Mouse (Mus musculus): Measurements from ENCODE around the gene Casc1. TPM values are rescaled to one million over a fixed set of nuclear protein-coding genes. Genes with fewer than 3 reads are reported as not detected.
A peak's percentile ranks its signal among the peaks of the same experiment; 100 is the strongest.

Casc1 gene
- total and polyA plus RNA-seq, 3 experiments: 0.15 to 0.22 TPM; not detected in 1

DNA sequence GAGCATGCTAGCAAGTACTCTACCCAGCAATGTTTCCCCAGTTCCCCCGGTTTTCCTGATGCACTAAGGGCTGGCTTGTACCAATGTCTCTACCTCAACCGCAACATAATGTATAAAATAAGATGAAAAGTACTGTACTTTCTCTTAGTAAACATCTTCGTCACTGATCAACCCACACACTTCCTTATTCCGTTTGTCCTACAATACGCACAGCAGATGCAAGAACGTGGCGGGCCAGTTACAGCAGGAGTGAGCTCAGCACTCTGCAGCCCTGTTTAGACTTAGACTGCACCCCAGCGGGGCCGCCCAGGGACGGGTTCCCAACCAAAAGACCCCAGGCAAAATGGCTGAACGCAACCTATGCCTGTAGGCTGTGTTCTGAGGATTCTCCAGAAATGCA lies 17.4 kb downstream of the Casc1 start (continued):
- peak; percentile 17; the same call in 1 of the 2 replicates for TF ChIP-seq NELFE (IDR thresholded peaks at IDR 0.05; ENCODE audit: low read depth, low read length)
- no peak for TF ChIP-seq MAFK (IDR thresholded peaks at IDR 0.05; ENCODE audit: borderline replicate concordance, low read depth, low read length)
- TF ChIP-seq UBTF (IDR thresholded peaks at IDR 0.05; ENCODE audit: borderline replicate concordance, insufficient read depth, low read depth, low read length): no peak
- TF ChIP-seq MYC (IDR thresholded peaks at IDR 0.05; ENCODE audit: low read depth, low read length): peak; percentile 45; the same call in 1 of the 2 replicates
- TF ChIP-seq MXI1 (IDR thresholded peaks at IDR 0.05; ENCODE audit: low read depth, low read length): 0 out of 2 replicates have a peak, but pooled peaks have one; percentile 48
- TF ChIP-seq RAD21 (IDR thresholded peaks at IDR 0.05; ENCODE audit: low read depth, low read length): no peak
- no peak for TF ChIP-seq ETS1 (IDR thresholded peaks at IDR 0.05; ENCODE audit: low read depth, low read length)
- TF ChIP-seq ZMIZ1 (IDR thresholded peaks at IDR 0.05; ENCODE audit: low read depth, low read length): no peak
- TF ChIP-seq TBP (IDR thresholded peaks at IDR 0.05; ENCODE audit: low read depth, low read length): peak; percentile 82
- no peak for TF ChIP-seq JUND (IDR thresholded peaks at IDR 0.05; ENCODE audit: low read depth, low read length)
- no peak for TF ChIP-seq ZNF384 (IDR thresholded peaks at IDR 0.05; ENCODE audit: low read depth, low read length)

DNA sequence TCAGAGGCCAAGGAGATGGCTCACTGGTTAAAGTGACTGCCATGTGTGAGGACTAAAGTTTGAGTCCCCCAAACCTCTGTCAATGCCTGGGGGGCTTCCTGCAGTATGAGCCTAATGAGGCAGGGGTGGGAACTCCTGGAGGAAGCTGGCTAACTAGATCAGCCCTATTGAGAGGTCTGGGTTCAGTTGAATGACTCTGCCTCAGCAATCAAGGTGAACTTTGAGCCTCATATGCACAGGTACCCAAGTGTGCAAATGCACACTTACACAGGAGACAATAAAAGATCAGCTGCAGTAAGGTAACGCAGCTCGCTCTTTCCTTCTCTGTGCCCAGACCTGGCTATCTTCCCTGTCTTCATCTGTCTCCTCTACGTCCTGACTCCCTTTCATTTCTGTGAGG lies 17.8 kb downstream of the Casc1 start:
- peaks cover 7% of the 10 kb centered on the region in 2 experiments; a peak in 2 of 4 replicates for H3K4me1 ChIP-seq (ENCODE audit: control insufficient read depth in 1 of 2, insufficient read depth in 2 of 2, low read length in 2 of 2)
- no peaks in the 10 kb centered on the region for H3K79me2 ChIP-seq (ENCODE audit: control insufficient read depth, insufficient read depth, low read length, poor library complexity)
- no peaks in the 10 kb centered on the region for H3K9me3 ChIP-seq (replicated peaks; ENCODE audit: insufficient read depth, low read length)
- DNase-seq (ENCODE audit: low read depth, low spot score): no peak
- no peak for TF ChIP-seq SIN3A (IDR thresholded peaks at IDR 0.05; ENCODE audit: low read length)
- no peak for TF ChIP-seq E2F4 (IDR thresholded peaks at IDR 0.05; ENCODE audit: borderline replicate concordance, low read depth, low read length)
- TF ChIP-seq POLR2A (IDR thresholded peaks at IDR 0.05; ENCODE audit: control insufficient read depth in 1 of 2, insufficient read depth in 1 of 2, low read depth in 1 of 2, low read length in 2 of 2, poor library complexity in 1 of 2): no peak
- TF ChIP-seq NELFE (IDR thresholded peaks at IDR 0.05; ENCODE audit: low read depth, low read length): 0 out of 2 replicates have a peak, but pooled peaks have one; percentile 0
- no peak for TF ChIP-seq MYB (IDR thresholded peaks at IDR 0.05; ENCODE audit: low read depth, low read length)
- TF ChIP-seq MYC (IDR thresholded peaks at IDR 0.05; ENCODE audit: low read depth, low read length): no peak
- H3K36me3 ChIP-seq (ENCODE audit: control insufficient read depth in 1 of 2, insufficient read depth in 2 of 2, low read length in 2 of 2): no peaks in the 10 kb centered on the region
- peak overlapping the region; percentile 10; the same call in 1 of the 2 replicates for H3K9ac ChIP-seq (ENCODE audit: control insufficient read depth, low read depth, low read length, poor library complexity, severe bottlenecking)
- peak overlapping the region; percentile 31 to 70 for H3K4me3 ChIP-seq (ENCODE audit: control insufficient read depth in 1 of 2, insufficient read depth in 1 of 2, low read depth in 2 of 2, low read length in 2 of 2)
- no peaks in the 10 kb centered on the region for H3K27me3 ChIP-seq (ENCODE audit: control insufficient read depth in 1 of 2, insufficient read depth in 2 of 2, low read length in 2 of 2)
- H3K27ac ChIP-seq (ENCODE audit: control insufficient read depth, low read depth, low read length): no peak overlapping the region

DNA sequence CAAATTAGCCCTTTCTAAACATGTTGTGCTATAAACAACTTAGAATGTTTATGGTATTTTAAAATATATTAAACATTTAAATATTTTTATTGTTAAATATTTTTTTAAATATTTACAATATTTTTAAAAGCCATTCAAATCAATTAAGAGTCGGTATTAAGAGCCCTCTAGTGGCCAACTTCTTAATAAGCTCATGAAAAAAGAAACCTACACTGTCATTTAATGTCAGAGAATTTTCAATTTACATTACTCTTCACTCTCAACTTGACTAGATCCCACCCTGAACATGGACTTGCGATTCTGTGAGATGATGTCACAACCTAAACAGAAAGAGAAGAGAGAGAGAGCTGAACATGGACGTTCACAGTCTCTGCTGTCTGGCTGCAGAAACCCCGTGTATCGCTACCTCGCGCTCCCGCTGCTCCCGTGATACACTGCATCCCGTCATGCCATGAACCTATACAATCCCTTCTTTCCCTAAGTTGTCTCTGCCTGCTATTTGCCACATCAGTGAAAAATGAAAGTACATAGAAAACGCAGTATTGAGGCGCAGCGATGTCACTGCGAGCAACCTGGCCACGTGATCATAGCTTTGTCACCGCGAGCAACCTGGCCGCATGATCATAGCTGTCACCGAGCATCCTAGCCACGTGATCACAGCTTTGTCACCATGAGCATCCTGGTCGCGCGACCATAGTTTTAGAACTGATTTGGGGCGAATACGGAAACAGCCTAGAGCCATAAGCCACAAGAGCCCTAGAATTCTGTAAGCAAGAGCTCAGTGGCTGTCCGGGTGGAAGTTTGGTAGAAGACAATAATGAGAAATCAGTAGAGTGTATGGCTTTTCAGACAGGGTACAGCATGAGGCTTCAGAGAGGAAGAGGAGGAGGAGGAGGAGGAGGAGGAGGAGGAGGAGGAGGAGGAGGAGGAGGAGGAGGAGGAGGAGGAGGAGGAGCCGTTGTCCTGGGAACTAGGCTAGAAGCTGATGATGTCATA lies 23.4 kb downstream of the Casc1 start:
- H3K27ac ChIP-seq (ENCODE audit: control insufficient read depth, low read depth, low read length): no peak overlapping the region; the same call in 1 of the 2 replicates
- H3K4me3 ChIP-seq (ENCODE audit: control insufficient read depth in 1 of 2, insufficient read depth in 1 of 2, low read depth in 2 of 2, low read length in 2 of 2): peak overlapping the region; percentile 57 to 63
- DNase-seq (ENCODE audit: low read depth, low spot score): peak; percentile 81
- H3K27me3 ChIP-seq (ENCODE audit: control insufficient read depth in 1 of 2, insufficient read depth in 2 of 2, low read length in 2 of 2): no peaks in the 10 kb centered on the region
- H3K4me1 ChIP-seq (ENCODE audit: control insufficient read depth in 1 of 2, insufficient read depth in 2 of 2, low read length in 2 of 2): no peaks in the 10 kb centered on the region
- no peaks in the 10 kb centered on the region for H3K9me3 ChIP-seq (replicated peaks; ENCODE audit: insufficient read depth, low read length)
- peak overlapping the region; percentile 51 for H3K9ac ChIP-seq (ENCODE audit: control insufficient read depth, low read depth, low read length, poor library complexity, severe bottlenecking)
- no peaks in the 10 kb centered on the region for H3K79me2 ChIP-seq (ENCODE audit: control insufficient read depth, insufficient read depth, low read length, poor library complexity)
- H3K36me3 ChIP-seq (ENCODE audit: control insufficient read depth in 1 of 2, insufficient read depth in 2 of 2, low read length in 2 of 2): no peaks in the 10 kb centered on the region
- TF ChIP-seq MAX (IDR thresholded peaks at IDR 0.05; ENCODE audit: low read length): peak; percentile 96
- TF ChIP-seq CTCF (IDR thresholded peaks at IDR 0.05 in 2 of 3, conservative IDR thresholded peaks at IDR 0.05 in 1 of 3; ENCODE audit: control insufficient read depth in 1 of 3, insufficient read depth in 1 of 3, low read depth in 2 of 3, low read length in 3 of 3, poor library complexity in 1 of 3, severe bottlenecking in 1 of 3): peak in 2 of 3 experiments; percentile 40 to 60; a peak in 3 of 6 replicates
- TF ChIP-seq ZKSCAN1 (IDR thresholded peaks at IDR 0.05; ENCODE audit: low read depth, low read length): no peak
- peak; percentile 82 for TF ChIP-seq RAD21 (IDR thresholded peaks at IDR 0.05; ENCODE audit: low read depth, low read length)
- no peak for TF ChIP-seq CHD2 (IDR thresholded peaks at IDR 0.05; ENCODE audit: low read length)
- no peak for TF ChIP-seq ETS1 (IDR thresholded peaks at IDR 0.05; ENCODE audit: low read depth, low read length)
- peak; percentile 59 for TF ChIP-seq ZC3H11A (IDR thresholded peaks at IDR 0.05; ENCODE audit: low read depth, low read length)
- no peak for TF ChIP-seq UBTF (IDR thresholded peaks at IDR 0.05; ENCODE audit: borderline replicate concordance, insufficient read depth, low read depth, low read length)
- peak; percentile 94 for TF ChIP-seq USF1 (IDR thresholded peaks at IDR 0.05; ENCODE audit: low read depth, low read length)
- TF ChIP-seq ELF1 (IDR thresholded peaks at IDR 0.05; ENCODE audit: low read depth, low read length): no peak
- TF ChIP-seq SMC3 (IDR thresholded peaks at IDR 0.05; ENCODE audit: low read depth, low read length): peak; percentile 59
- peak; percentile 85 for TF ChIP-seq MXI1 (IDR thresholded peaks at IDR 0.05; ENCODE audit: low read depth, low read length)
- no peak for TF ChIP-seq HCFC1 (IDR thresholded peaks at IDR 0.05; ENCODE audit: low read depth, low read length)
- TF ChIP-seq TCF12 (IDR thresholded peaks at IDR 0.05; ENCODE audit: low read depth, low read length): no peak
- TF ChIP-seq MYC (IDR thresholded peaks at IDR 0.05; ENCODE audit: low read depth, low read length): peak; percentile 55; the same call in 1 of the 2 replicates
- TF ChIP-seq GABPA (IDR thresholded peaks at IDR 0.05; ENCODE audit: low read depth, low read length): no peak
